Mouse (Mus musculus): ENCODE data around the gene Car4. TPM values are rescaled to one million over a fixed set of nuclear protein-coding genes. Genes with fewer than 3 reads are reported as not detected.

Car4 gene
- total RNA-seq, 4 experiments from 2014 or later: 25.1 to 33.9 (median 27.0) TPM

- DNase-seq (ENCODE audit: low spot score): no peak
Measured at GRCm38 (mm10) chr11:85003566-85003965, 46.0 kb downstream of the Car4 start.

DNA sequence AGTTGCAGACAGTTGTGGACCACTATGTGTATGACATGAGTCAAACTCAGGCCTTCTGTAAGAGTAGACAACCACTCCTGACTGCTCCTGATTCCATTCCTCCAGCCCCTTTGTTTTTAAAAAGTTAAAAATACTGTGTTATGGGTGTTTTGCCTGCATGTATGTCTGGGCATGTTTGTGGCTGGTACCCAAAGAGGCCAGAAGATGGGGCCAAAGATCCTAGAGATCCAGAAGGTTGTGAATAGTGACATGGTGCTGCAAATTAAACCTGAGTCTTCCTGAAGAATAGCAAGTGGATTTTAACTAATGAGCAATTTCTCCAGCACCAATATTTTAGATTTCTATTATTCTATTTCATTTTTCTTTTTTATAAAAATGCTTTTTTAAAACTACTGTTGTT is 55.5 kb downstream of the Car4 start:
- DNase-seq (ENCODE audit: low spot score): no peak

Other genes starting within 250 kb of the Car4 start
- gene Mrm1, start 138.3 kb upstream of the Car4 start, total RNA-seq (2022): 10 to 100 TPM; 16.7 to 23.3 (median 21.1) TPM
- 100 to 1,000 TPM; 104 to 123 (median 113) TPM for gene Dhrs11, start 128.8 kb upstream of the Car4 start, total RNA-seq (2022)
- 10 to 100 TPM; 46.1 to 53.6 (median 50.1) TPM for gene Ggnbp2, start 87.0 kb upstream of the Car4 start, total RNA-seq (2022)
- 1 to 10 TPM; 4.4 to 6.2 (median 5.4) TPM for gene Myo19, start 77.6 kb upstream of the Car4 start, total RNA-seq (2022)
- 1 to 10 TPM; 5.8 to 6.7 (median 6.7) TPM for gene Pigw, start 77.5 kb upstream of the Car4 start, total RNA-seq (2022)
- 10 to 100 TPM in 3 of 4 experiments, 1 to 10 TPM in 1; 9.6 to 12.6 (median 12.1) TPM for gene Znhit3, start 41.4 kb upstream of the Car4 start, total RNA-seq (2022)
- 10 to 100 TPM; 21.0 to 23.9 (median 22.7) TPM for gene Usp32, start 182.4 kb downstream of the Car4 start, total RNA-seq (2022)
- not detected for gene 1700125H20Rik, start 212.6 kb downstream of the Car4 start, total RNA-seq (2022)